Mouse (Mus musculus): ENCODE measurements around the gene Gm12169. TPM values are rescaled to one million over a fixed set of nuclear protein-coding genes. Genes with fewer than 3 reads are reported as not detected.

Gm12169 gene
- polyA plus RNA-seq (2012; fragmentation: generic; extraction: Trizol) = not detected

DNA sequence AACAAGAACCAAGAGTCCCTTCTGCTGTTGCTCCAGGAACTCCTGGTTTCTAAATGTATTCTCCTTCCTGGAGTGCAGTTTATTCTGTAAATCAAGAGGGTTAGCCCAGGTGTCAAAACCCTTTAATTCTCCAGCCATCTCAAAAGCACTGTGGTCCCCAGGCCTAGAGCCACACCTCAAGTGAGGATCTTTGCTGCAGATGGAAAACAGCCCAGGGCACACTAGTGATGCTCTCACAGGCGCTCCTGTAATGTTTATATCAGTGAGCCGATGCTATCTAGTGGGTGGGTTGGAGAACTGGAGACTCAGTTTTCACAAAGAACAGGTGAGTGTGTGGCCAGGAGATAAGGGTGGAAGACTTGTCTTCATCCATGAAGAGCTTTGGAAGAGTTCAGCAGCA, at the start of gene Gm12169:
Gene Gm12169 (plus strand): TSS at position 301 of the 400 bp plus-strand sequence.
- Histone ChIP-seq H3K27me3 (ENCODE audit: control insufficient read depth, insufficient read depth, insufficient read length) (no peaks in the 10 kb centered on the region), H3ac (ENCODE audit: control insufficient read depth, insufficient read length) (no peak within 1 kb of the TSS), H3K4me2 (ENCODE audit: low read depth) (no peak within 1 kb of the TSS), H3K4me3 (no peak within 1 kb of the TSS), H3K79me2 (ENCODE audit: control insufficient read depth, insufficient read depth) (no peaks in the 10 kb centered on the region), H3K36me3 (ENCODE audit: control insufficient read depth, insufficient read depth) (no peaks in the 10 kb centered on the region)
- TF ChIP-seq SRF (IDR thresholded peaks at IDR 0.05; ENCODE audit: control insufficient read depth, insufficient read length, low read depth) (no peak), REST (IDR thresholded peaks at IDR 0.05; ENCODE audit: insufficient read depth, insufficient read length) (no peak), E2F4 (IDR thresholded peaks at IDR 0.05; ENCODE audit: insufficient read depth) (no peak), POLR2AphosphoS2 (IDR thresholded peaks at IDR 0.05; ENCODE audit: insufficient read length, low read depth) (no peak), MAX (IDR thresholded peaks at IDR 0.05; ENCODE audit: low read depth) (no peak), POLR2A (IDR thresholded peaks at IDR 0.05; ENCODE audit: insufficient read length, low read depth) (no peak), TCF3 (IDR thresholded peaks at IDR 0.05; ENCODE audit: insufficient read length, low read depth) (no peak), CEBPB (IDR thresholded peaks at IDR 0.05; ENCODE audit: insufficient read depth, poor library complexity, severe bottlenecking) (no peak), MYOG (IDR thresholded peaks at IDR 0.05; ENCODE audit: control insufficient read depth in 1 of 3, insufficient read depth in 1 of 3, insufficient read length in 2 of 3, low read depth in 2 of 3) (no peak), MYOD1 (IDR thresholded peaks at IDR 0.05; ENCODE audit: control insufficient read depth in 1 of 3, insufficient read length in 2 of 3, low read depth in 2 of 3) (no peak), TCF12 (IDR thresholded peaks at IDR 0.05; ENCODE audit: insufficient read depth, poor library complexity, severe bottlenecking) (no peak), USF1 (IDR thresholded peaks at IDR 0.05; ENCODE audit: low read depth) (no peak)

DNA sequence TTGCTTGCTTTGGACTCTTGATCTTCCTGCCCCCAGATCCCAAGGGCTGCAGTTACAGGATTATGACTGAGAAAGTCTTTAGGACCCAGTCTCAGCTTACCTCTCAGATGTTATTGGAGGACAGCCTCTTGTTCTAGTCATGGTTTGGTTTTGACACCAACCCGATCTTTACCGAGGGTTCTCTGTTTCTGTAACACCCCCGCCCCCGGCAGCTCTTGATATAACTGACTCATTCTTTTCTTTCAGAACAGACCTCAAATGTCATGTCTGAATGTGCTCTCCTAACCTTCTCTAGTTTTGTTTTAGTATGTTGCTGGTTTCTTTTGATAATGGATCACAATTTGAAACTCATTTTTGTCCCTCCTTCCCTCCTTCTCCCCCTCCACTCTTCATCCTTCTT, 49.8 kb upstream of the Gm12169 start:
- Histone ChIP-seq H3K36me3 (ENCODE audit: control insufficient read depth, insufficient read depth) (no peaks in the 10 kb centered on the region), H3K4me3 (no peak overlapping the region), H3K79me2 (ENCODE audit: control insufficient read depth, insufficient read depth) (no peaks in the 10 kb centered on the region), H3ac (ENCODE audit: control insufficient read depth, insufficient read length) (no peak overlapping the region), H3K27me3 (ENCODE audit: control insufficient read depth, insufficient read depth, insufficient read length) (no peaks in the 10 kb centered on the region), H3K4me2 (ENCODE audit: low read depth) (no peak overlapping the region)
- no peak for TF ChIP-seq MAX (IDR thresholded peaks at IDR 0.05; ENCODE audit: low read depth)
- TF ChIP-seq REST (IDR thresholded peaks at IDR 0.05; ENCODE audit: insufficient read depth, insufficient read length) = no peak
- TF ChIP-seq USF1 (IDR thresholded peaks at IDR 0.05; ENCODE audit: low read depth) = no peak
- TF ChIP-seq MYOG (IDR thresholded peaks at IDR 0.05; ENCODE audit: control insufficient read depth in 1 of 3, insufficient read depth in 1 of 3, insufficient read length in 2 of 3, low read depth in 2 of 3) = no peak
- no peak for TF ChIP-seq TCF3 (IDR thresholded peaks at IDR 0.05; ENCODE audit: insufficient read length, low read depth)
- TF ChIP-seq MYOD1 (IDR thresholded peaks at IDR 0.05; ENCODE audit: control insufficient read depth in 1 of 3, insufficient read length in 2 of 3, low read depth in 2 of 3) = no peak
- no peak for TF ChIP-seq POLR2A (IDR thresholded peaks at IDR 0.05; ENCODE audit: insufficient read length, low read depth)
- no peak for TF ChIP-seq CEBPB (IDR thresholded peaks at IDR 0.05; ENCODE audit: insufficient read depth, poor library complexity, severe bottlenecking)
- no peak for TF ChIP-seq POLR2AphosphoS2 (IDR thresholded peaks at IDR 0.05; ENCODE audit: insufficient read length, low read depth)

DNA sequence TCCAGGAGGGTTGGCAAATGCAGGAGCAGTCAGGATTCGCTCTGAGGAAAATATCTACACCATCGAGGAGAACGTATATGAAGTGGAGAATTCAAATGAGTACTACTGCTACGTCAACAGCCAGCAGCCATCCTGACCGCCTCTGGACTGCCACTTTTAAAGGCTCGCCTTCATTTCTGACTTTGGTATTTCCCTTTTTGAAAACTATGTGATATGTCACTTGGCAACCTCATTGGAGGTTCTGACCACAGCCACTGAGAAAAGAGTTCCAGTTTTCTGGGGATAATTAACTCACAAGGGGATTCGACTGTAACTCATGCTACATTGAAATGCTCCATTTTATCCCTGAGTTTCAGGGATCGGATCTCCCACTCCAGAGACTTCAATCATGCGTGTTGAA, 44.7 kb upstream of the Gm12169 start:
- Histone ChIP-seq H3K79me2 (ENCODE audit: control insufficient read depth, insufficient read depth) (no peaks in the 10 kb centered on the region), H3K36me3 (ENCODE audit: control insufficient read depth, insufficient read depth) (no peaks in the 10 kb centered on the region), H3K4me3 (no peak overlapping the region), H3K4me2 (ENCODE audit: low read depth) (no peak overlapping the region), H3K27me3 (ENCODE audit: control insufficient read depth, insufficient read depth, insufficient read length) (no peaks in the 10 kb centered on the region), H3ac (ENCODE audit: control insufficient read depth, insufficient read length) (no peak overlapping the region)
- TF ChIP-seq POLR2A (IDR thresholded peaks at IDR 0.05; ENCODE audit: insufficient read length, low read depth) = no peak
- no peak for TF ChIP-seq MAX (IDR thresholded peaks at IDR 0.05; ENCODE audit: low read depth)
- no peak for TF ChIP-seq SRF (IDR thresholded peaks at IDR 0.05; ENCODE audit: control insufficient read depth, insufficient read length, low read depth)
- no peak for TF ChIP-seq POLR2AphosphoS2 (IDR thresholded peaks at IDR 0.05; ENCODE audit: insufficient read length, low read depth)
- TF ChIP-seq TCF3 (IDR thresholded peaks at IDR 0.05; ENCODE audit: insufficient read length, low read depth) = no peak
- no peak for TF ChIP-seq USF1 (IDR thresholded peaks at IDR 0.05; ENCODE audit: low read depth)
- TF ChIP-seq E2F4 (IDR thresholded peaks at IDR 0.05; ENCODE audit: insufficient read depth) = no peak
- no peak for TF ChIP-seq MYOD1 (IDR thresholded peaks at IDR 0.05; ENCODE audit: control insufficient read depth in 1 of 3, insufficient read length in 2 of 3, low read depth in 2 of 3)
- no peak for TF ChIP-seq MYOG (IDR thresholded peaks at IDR 0.05; ENCODE audit: control insufficient read depth in 1 of 3, insufficient read depth in 1 of 3, insufficient read length in 2 of 3, low read depth in 2 of 3)
- TF ChIP-seq REST (IDR thresholded peaks at IDR 0.05; ENCODE audit: insufficient read depth, insufficient read length) = no peak
- no peak for TF ChIP-seq CEBPB (IDR thresholded peaks at IDR 0.05; ENCODE audit: insufficient read depth, poor library complexity, severe bottlenecking)

DNA sequence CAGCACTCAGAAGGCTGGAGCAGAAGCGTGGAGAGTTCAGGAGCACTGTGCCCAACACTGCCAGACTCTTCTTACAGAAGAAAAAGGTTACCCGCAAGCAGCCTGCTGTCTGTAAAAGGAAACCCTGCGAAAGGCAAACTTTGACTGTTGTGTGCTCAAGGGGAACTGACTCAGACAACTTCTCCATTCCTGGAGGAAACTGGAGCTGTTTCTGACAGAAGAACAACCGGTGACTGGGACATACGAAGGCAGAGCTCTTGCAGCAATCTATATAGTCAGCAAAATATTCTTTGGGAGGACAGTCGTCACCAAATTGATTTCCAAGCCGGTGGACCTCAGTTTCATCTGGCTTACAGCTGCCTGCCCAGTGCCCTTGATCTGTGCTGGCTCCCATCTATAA, 43.5 kb upstream of the Gm12169 start:
- no peaks in the 10 kb centered on the region for H3K79me2 ChIP-seq (ENCODE audit: control insufficient read depth, insufficient read depth)
- no peak overlapping the region for H3ac ChIP-seq (ENCODE audit: control insufficient read depth, insufficient read length)
- no peak overlapping the region for H3K4me2 ChIP-seq (ENCODE audit: low read depth)
- H3K27me3 ChIP-seq (ENCODE audit: control insufficient read depth, insufficient read depth, insufficient read length) = no peaks in the 10 kb centered on the region
- TF ChIP-seq CEBPB (IDR thresholded peaks at IDR 0.05; ENCODE audit: insufficient read depth, poor library complexity, severe bottlenecking) (no peak), REST (IDR thresholded peaks at IDR 0.05; ENCODE audit: insufficient read depth, insufficient read length) (no peak), USF1 (IDR thresholded peaks at IDR 0.05; ENCODE audit: low read depth) (no peak), POLR2AphosphoS2 (IDR thresholded peaks at IDR 0.05; ENCODE audit: insufficient read length, low read depth) (no peak), MAX (IDR thresholded peaks at IDR 0.05; ENCODE audit: low read depth) (no peak), MYOG (IDR thresholded peaks at IDR 0.05; ENCODE audit: control insufficient read depth in 1 of 3, insufficient read depth in 1 of 3, insufficient read length in 2 of 3, low read depth in 2 of 3) (no peak), MYOD1 (IDR thresholded peaks at IDR 0.05; ENCODE audit: control insufficient read depth in 1 of 3, insufficient read length in 2 of 3, low read depth in 2 of 3) (no peak), SRF (IDR thresholded peaks at IDR 0.05; ENCODE audit: control insufficient read depth, insufficient read length, low read depth) (no peak), TCF3 (IDR thresholded peaks at IDR 0.05; ENCODE audit: insufficient read length, low read depth) (no peak), TCF12 (IDR thresholded peaks at IDR 0.05; ENCODE audit: insufficient read depth, poor library complexity, severe bottlenecking) (no peak)
- H3K4me3 ChIP-seq = no peak overlapping the region
- H3K36me3 ChIP-seq (ENCODE audit: control insufficient read depth, insufficient read depth) = no peaks in the 10 kb centered on the region

All from myocyte (in vitro differentiated cells).